Mouse (Mus musculus): ENCODE results near the gene Uggt2.

Uggt2 gene

GRCm38 (mm10) chr14:118980890-118981289, 118.3 kb downstream of the Uggt2 start:
- no peak for DNase-seq

GRCm38 (mm10) chr14:118980358-118980757, 118.9 kb downstream of the Uggt2 start:
- no peak for DNase-seq

- no peak for DNase-seq
These were observed 119.5 kb downstream of the Uggt2 start for GRCm38 (mm10) chr14:118979571-118980325.

GRCm38 (mm10) chr14:118977136-118977816, 122.0 kb downstream of the Uggt2 start:
- no peak for DNase-seq

DNA sequence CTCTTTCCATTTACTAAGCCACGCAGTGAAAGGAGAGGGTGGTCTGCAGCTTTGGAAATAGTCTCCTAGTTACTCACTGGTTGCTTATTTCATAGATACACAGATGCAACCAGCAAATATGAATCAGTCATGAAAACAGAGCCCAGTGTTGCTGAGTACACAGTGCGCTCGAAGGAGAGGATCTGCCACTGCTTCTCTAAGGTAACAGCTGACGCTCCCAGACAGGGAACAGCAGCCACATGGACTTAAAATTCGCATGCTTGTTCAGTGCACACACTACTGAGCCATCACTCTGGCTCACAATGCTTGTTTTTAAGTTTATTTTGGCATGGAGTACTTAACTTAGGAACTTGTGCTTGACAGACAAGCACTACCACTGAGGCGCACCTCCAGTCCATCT, 127.0 kb downstream of the Uggt2 start:
- no peak for DNase-seq

- DNase-seq: no peak
These were observed 131.6 kb downstream of the Uggt2 start for GRCm38 (mm10) chr14:118967646-118968045.

DNA sequence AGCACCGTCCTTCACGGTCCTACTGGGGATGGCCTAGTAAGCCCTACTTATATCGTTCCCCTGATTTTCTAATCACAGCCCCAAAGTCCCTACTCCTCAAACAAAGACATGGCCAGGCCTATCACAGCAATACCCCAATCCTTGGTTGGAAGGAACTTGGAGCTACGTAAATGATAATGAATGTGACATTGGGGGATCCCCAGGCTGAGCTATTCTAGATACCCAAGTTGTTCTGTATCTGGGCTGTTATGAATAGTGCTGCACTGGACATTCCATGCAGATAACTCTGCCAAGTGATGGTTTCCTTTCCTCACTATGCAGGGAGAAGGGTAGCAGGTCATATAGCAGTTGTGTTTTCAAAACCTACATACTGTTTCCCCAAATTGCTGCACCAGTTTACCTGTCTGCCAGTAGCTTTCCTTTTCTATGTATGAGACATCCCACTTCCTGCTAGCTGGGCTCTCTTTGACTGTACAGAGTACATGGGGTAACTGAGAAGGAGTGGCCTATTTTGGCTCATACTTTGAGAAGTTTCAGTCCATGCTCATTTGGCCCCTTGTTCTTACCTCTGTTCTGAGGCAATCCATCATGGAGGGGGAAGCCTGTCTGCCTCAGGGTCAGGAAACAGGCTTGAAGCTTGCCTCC, 133.8 kb downstream of the Uggt2 start:
- no peak for DNase-seq

DNA sequence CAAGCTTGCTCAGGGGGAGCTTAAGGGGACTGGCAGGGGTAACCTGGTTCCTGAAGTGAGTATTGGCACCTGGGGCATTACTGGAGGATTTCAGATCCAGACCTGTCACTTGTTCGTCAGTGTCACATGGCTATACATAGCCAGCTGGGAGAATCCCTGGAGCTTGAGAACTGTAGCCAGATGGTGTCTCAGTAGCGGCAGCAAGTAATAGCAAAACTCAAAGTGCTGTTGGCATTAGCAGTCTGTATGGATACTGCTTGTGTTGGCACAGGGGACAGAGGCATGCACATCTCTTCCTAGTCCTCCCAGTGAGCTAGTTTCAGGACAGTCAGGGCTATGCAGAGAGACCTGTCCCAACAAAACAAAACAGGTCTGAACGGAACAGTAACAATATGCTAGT, 141.2 kb downstream of the Uggt2 start:
- no peak for DNase-seq

DNA sequence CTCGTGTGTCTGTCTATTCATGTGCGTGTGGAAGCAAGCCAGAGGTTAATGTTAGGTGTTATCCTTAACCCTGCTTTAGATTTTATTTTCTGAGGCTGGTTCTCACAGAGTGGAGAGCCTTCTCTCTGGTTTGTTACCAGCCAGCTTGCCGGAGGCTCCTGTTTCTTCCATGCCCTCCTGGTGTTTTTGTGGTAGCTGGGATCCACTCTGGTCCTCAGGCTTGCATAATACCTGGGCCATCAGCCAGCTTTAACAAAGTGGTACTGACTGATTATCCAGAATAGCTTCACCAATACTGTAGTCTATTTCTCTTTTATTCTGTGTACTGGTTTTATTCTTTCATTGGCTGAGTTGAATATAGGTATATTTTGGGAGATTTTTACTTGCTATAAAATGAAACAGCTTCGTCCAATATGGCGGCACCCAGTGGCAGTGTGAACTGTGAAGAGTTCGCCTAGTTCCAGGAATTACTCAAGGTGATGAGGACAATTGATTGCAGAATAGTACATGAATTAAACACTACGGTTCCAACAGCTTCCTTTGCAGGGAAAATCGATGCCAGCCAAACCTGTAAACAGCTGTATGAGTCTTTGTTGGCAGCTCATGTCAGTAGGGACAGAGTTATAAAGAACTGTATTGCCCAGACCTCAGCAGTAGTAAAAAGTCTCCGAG, 147.2 kb downstream of the Uggt2 start:
- no peak for DNase-seq

DNA sequence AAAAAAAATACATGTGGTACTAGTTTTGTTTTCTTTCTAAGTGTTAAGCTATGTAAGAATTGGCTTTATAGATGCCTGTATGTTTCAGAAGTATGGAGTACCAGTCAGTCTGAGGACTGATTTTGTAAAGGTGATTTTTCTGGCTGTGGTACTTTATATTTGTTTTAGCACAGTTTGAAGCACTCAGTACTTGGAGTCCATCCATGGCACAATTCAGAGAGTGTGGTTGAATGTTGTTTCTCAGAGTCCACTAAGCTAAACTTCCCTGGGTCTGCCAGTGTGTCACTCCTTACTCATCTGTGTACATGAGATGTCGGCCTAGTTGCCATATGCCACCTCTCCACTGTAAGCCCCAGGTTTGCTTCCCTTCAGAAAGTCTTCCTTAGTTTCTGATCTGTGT, 150.4 kb downstream of the Uggt2 start:
- DNase-seq: no peak

DNA sequence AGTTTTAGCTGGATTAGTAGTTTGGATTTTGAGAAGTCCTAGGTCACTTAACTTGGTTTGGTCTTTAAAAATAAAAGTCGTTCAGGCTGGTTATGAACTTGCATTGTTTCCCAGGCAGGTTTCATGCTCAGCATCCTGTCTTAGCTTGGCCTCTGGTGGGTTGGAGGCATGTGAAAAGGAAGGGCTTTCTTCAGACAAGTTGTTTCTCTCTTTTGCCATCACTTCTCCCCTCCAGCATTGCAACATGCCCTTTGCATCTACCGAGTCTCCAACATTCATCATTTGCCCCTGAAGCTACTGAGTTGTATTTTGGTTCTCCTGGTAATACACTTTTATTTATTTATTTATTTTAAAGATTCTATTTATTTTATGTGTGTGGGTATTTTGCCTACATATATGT, 154.5 kb downstream of the Uggt2 start:
- DNase-seq: no peak

GRCm38 (mm10) chr14:118942076-118942475, 157.2 kb downstream of the Uggt2 start:
- no peak for DNase-seq

GRCm38 (mm10) chr14:118940796-118941495, 158.3 kb downstream of the Uggt2 start:
- no peak for DNase-seq

GRCm38 (mm10) chr14:118938551-118938950, 160.7 kb downstream of the Uggt2 start:
- peak; percentile 33 for DNase-seq

DNA sequence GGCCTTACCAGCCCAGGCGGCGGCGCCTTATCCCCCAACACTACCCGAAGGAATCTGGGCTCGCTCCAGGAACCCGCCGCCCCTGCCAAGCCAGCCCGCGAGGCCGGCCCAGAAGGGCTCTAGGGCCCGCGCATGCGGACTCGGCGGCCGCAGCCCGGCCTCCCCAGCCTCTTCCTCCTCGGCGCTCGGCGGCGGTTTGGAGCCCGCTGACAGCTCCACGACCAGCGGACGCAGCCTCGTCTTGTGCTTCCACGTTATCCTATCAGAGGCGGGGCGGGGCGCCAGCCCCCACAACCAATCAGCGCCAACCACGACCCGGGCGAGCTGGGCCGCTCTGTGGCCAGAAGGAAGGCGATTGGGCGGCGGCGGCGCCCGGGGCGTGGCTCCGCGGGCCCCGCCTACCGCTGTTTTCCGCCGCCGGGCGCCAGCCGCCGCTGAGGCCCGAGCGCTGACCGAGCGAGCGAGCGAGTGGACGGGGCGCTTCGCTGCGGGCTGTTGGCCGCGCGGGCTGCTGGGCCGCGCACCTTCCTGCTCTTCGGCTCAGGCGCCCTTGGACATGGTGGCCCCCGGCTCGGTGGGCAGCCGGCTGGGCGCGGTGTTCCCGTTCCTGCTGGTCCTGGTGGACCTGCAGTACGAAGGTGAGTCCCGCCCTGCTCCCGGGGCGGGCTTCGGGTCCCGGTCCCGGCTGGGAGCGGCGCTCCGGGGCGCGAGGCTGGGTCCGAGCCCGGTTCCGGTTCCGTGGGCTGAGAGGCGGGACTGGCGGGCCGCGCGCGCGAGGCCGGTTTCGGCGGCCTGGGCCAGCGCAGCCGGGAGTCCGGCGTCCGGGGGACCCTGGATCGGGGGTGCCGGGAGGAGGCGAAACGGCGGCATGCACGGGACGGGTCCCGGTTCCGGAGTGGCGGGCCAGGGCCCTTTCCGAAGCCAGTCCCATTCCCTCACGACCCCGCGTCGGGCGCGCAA, 161.4 kb downstream of the Uggt2 start, which contains the start of gene Dnajc3:
Gene Dnajc3, plus strand, starts transcription at position 444 of the 960 bp plus-strand sequence.
- peak; percentile 100 for DNase-seq

DNA sequence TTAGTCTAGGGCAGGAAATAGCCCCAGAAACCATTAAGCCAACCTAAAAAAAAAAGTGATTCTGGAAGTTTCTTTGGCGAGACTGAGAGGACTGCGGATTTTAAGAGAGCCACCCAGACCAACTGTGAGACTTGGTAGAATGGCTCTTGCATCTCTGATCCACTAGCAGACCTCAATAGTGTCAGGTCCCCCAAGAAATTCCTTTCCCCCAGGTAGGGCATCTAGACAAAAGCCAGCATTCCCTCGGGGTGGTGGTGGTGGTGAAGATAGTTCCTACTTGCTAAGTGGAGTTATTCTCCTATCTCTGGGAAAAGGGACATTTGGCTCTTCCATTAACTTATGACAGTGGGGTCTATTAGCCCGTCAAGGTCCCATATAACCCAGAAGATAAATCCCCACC, 162.3 kb downstream of the Uggt2 start:
- DNase-seq: no peak

- DNase-seq: no peak
These were observed 163.0 kb downstream of the Uggt2 start for GRCm38 (mm10) chr14:118936236-118936635.
